Mouse (Mus musculus) midbrain, embryonic 13.5 days (tissue): ENCODE results near the gene Rxrb. TPM values are rescaled to one million over a fixed set of nuclear protein-coding genes. Genes with fewer than 3 reads are reported as not detected.

Experiments used
- ATAC-seq: fragments of 200-750 bp; cut with Nextera tagmentation; 2 replicates; pipeline ENCODE4 v1.8.0; 2017; ENCODE audit warnings: mild to moderate bottlenecking, moderate TSS enrichment, moderate library complexity
- H3K27ac ChIP-seq: fragments of 300-500 bp; sonication (generic); 2 replicates; pipeline ENCODE4 v1.5.1; 2015; ENCODE audit warnings: inconsistent platforms, mild to moderate bottlenecking, moderate library complexity
- H3K27me3 ChIP-seq: fragments of 300-500 bp; sonication (generic); 2 replicates; pipeline ENCODE4 v1.6.1; 2015; ENCODE audit warnings: mild to moderate bottlenecking, inconsistent platforms
- H3K36me3 ChIP-seq: fragments of 300-500 bp; sonication (generic); 2 replicates; pipeline ENCODE4 v1.6.1; 2015; ENCODE audit warnings: mild to moderate bottlenecking, inconsistent platforms
- H3K4me1 ChIP-seq: fragments of 300-500 bp; sonication (generic); replicated peaks from 2 replicates; pipeline ENCODE4 v1.6.1; 2015; ENCODE audit warnings: inconsistent platforms
- H3K4me2 ChIP-seq: fragments of 300-500 bp; sonication (generic); replicated peaks from 2 replicates; pipeline ENCODE4 v1.6.1; 2015; ENCODE audit warnings: moderate library complexity, mild to moderate bottlenecking, inconsistent platforms
- H3K4me3 ChIP-seq: fragments of 300-500 bp; sonication (generic); replicated peaks from 2 replicates; pipeline ENCODE4 v1.5.1; 2015; ENCODE audit warnings: mild to moderate bottlenecking, inconsistent platforms
- H3K9ac ChIP-seq: fragments of 300-500 bp; sonication (generic); replicated peaks from 2 replicates; pipeline ENCODE4 v1.6.1; 2015; ENCODE audit warnings: mild to moderate bottlenecking, inconsistent platforms
- H3K9me3 ChIP-seq: fragments of 300-500 bp; sonication (generic); 2 replicates; pipeline ENCODE4 v1.6.1; 2016; ENCODE audit warnings: mild to moderate bottlenecking, inconsistent platforms
- WGBS: fragments of 180-500 bp; shearing (Covaris S2); methylation state at CpG from one replicate; pipeline ENCODE4 v1.1.7; 2015; 5-methylcytosine and 5-hydroxymethylcytosine counted together
- microRNA counts: library from miRNA; unstranded; fragments of <30 nt; microRNA quantifications from one replicate; lab custom pipeline; 2016
- microRNA-seq: library from miRNA; unstranded; fragments of <30 nt; microRNA quantifications from one replicate; pipeline ENCODE4, GENCODE M21; 2016
- polyA plus RNA-seq: library from polyadenylated mRNA; unstranded; fragments of >200 nt; fragmentation: Nextera tagmentation; extraction: Ambion mirVana; gene quantifications from 2 replicates; pipeline ENCODE4 v1.2.1, GENCODE M21; 2015

Gene Rxrb
- polyA plus RNA-seq, 1 experiment from 2014 or later: 62.7 TPM

- 2% methylated on average over 9 of the region's 9 CpGs for WGBS
- Histone ChIP-seq H3K4me1 (0 out of 2 replicates have a peak, but pooled peaks cover 5% of the 10 kb centered on the region), H3K36me3 (no peaks in the 10 kb centered on the region), H3K27me3 (peaks cover 14% of the 10 kb centered on the region), H3K27ac (no peak overlapping the region), H3K9me3 (no peaks in the 10 kb centered on the region), H3K9ac (no peak overlapping the region), H3K4me3 (no peak overlapping the region), H3K4me2 (no peak overlapping the region)
- no peak for ATAC-seq
Observed at GRCm38 (mm10) chr17:34077549-34077948, 45.9 kb downstream of the Rxrb start.

GRCm38 (mm10) chr17:34078148-34078547 is 46.5 kb downstream of the Rxrb start:
- no peak overlapping the region for H3K27ac ChIP-seq
- no peaks in the 10 kb centered on the region for H3K36me3 ChIP-seq
- no peak overlapping the region for H3K4me2 ChIP-seq
- no peaks in the 10 kb centered on the region for H3K9me3 ChIP-seq
- H3K4me3 ChIP-seq: no peak overlapping the region
- peaks cover 10% of the 10 kb centered on the region for H3K4me1 ChIP-seq
- no peak for ATAC-seq
- peaks cover 14% of the 10 kb centered on the region for H3K27me3 ChIP-seq
- H3K9ac ChIP-seq: no peak overlapping the region
- WGBS: 63% methylated on average over 4 of the region's 4 CpGs

- H3K4me3 ChIP-seq: no peak overlapping the region
Observed at GRCm38 (mm10) chr17:34079002-34079401, 47.4 kb downstream of the Rxrb start.

GRCm38 (mm10) chr17:34079621-34080020 is 48.0 kb downstream of the Rxrb start:
- peak; percentile 89 for ATAC-seq
- peaks cover 14% of the 10 kb centered on the region for H3K27me3 ChIP-seq
- no peaks in the 10 kb centered on the region for H3K9me3 ChIP-seq
- H3K36me3 ChIP-seq: no peaks in the 10 kb centered on the region
- H3K4me3 ChIP-seq: no peak overlapping the region
- H3K4me2 ChIP-seq: no peak overlapping the region
- 10% methylated on average over 5 of the region's 5 CpGs for WGBS
- peaks cover 13% of the 10 kb centered on the region for H3K4me1 ChIP-seq
- no peak overlapping the region for H3K9ac ChIP-seq
- no peak overlapping the region for H3K27ac ChIP-seq

More at GRCm38 (mm10) chr17:34079002-34079401, 47.4 kb downstream of the Rxrb start:
- H3K9ac ChIP-seq: no peak overlapping the region
- H3K4me2 ChIP-seq: no peak overlapping the region
- peaks cover 13% of the 10 kb centered on the region for H3K4me1 ChIP-seq
- no peaks in the 10 kb centered on the region for H3K9me3 ChIP-seq
- WGBS: 93% methylated on average over 11 of the region's 11 CpGs
- H3K27me3 ChIP-seq: peaks cover 14% of the 10 kb centered on the region
- H3K27ac ChIP-seq: no peak overlapping the region
- H3K36me3 ChIP-seq: no peaks in the 10 kb centered on the region
- ATAC-seq: no peak

DNA sequence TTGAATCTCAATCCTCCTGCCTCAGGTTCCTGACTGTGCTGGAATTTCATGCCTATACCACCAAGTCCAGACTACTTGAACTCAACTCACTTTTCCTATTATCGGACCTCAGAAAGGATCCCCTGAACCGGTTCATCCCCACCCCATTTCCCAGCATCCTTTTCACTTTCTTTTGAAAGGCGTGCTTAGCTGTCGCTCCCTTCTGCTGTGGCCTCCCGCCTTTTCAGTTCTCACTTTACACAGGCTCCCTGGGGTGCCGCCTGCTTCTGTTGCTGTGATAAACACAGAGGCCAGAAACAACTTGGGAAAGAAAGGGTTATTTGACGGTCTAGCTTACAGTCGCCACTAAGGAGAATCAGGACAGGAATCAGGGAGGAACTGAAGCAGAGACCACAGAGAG is 51.5 kb downstream of the Rxrb start:
- Histone ChIP-seq H3K9me3 (no peaks in the 10 kb centered on the region), H3K4me2 (no peak overlapping the region), H3K9ac (no peak overlapping the region), H3K4me3 (no peak overlapping the region), H3K4me1 (peaks cover 8% of the 10 kb centered on the region), H3K27ac (no peak overlapping the region), H3K36me3 (no peaks in the 10 kb centered on the region), H3K27me3 (peaks cover 5% of the 10 kb centered on the region; the same call in 1 of the 2 replicates)
- no peak for ATAC-seq
- 3% methylated on average over 8 of the region's 8 CpGs for WGBS

- H3K4me2 ChIP-seq: no peak overlapping the region
- no peaks in the 10 kb centered on the region for H3K9me3 ChIP-seq
- H3K27ac ChIP-seq: no peak overlapping the region
- WGBS: 38% methylated on average over 2 of the region's 2 CpGs
- ATAC-seq: no peak
- H3K9ac ChIP-seq: no peak overlapping the region
- peaks cover 5% of the 10 kb centered on the region; the same call in 1 of the 2 replicates for H3K27me3 ChIP-seq
- peaks cover 8% of the 10 kb centered on the region for H3K4me1 ChIP-seq
- no peak overlapping the region for H3K4me3 ChIP-seq
- no peaks in the 10 kb centered on the region for H3K36me3 ChIP-seq
Observed at GRCm38 (mm10) chr17:34087386-34087785, 55.8 kb downstream of the Rxrb start.

MicroRNA genes within 50 kb of the gene (microRNA counts, 519-probe panel; counts per million panel counts)
- 4,661 counts per million, percentile 84 among the panel's probes with 10 or more counts for microRNA mmu-miR-219 (lab: Ali Mortazavi, UCI)

Small RNA genes within 50 kb of the gene (microRNA-seq; reads per million reads assigned to microRNA genes)
- gene Mir219a-1 (not detected), gene Mir219c (not detected)

Other genes starting within 250 kb of the Rxrb start
- gene Angptl4, start 250.0 kb upstream of the Rxrb start, polyA plus RNA-seq: 14.3 and 17.1 TPM in 2 replicates
- gene Kank3, start 221.3 kb upstream of the Rxrb start, polyA plus RNA-seq: 28.6 and 36.2 TPM in 2 replicates
- gene Rps28, start 207.2 kb upstream of the Rxrb start, polyA plus RNA-seq: 704 and 707 TPM in 2 replicates
- 482 and 516 TPM in 2 replicates for gene Ndufa7, start 207.2 kb upstream of the Rxrb start, polyA plus RNA-seq
- gene Cd320, start 188.7 kb upstream of the Rxrb start, polyA plus RNA-seq: 64.0 and 66.9 TPM in 2 replicates
- not detected in 2 replicates for gene Gm7029, start 158.0 kb upstream of the Rxrb start, polyA plus RNA-seq
- gene Kifc1, start 141.2 kb upstream of the Rxrb start, polyA plus RNA-seq: 2.9 and 3.0 TPM in 2 replicates
- gene Platr17, start 126.7 kb upstream of the Rxrb start, polyA plus RNA-seq: 0.40 and 0.52 TPM in 2 replicates
- gene Daxx, start 122.4 kb upstream of the Rxrb start, polyA plus RNA-seq: 56.5 and 57.2 TPM in 2 replicates
- 18.1 and 19.6 TPM in 2 replicates for gene Tapbp, start 115.9 kb upstream of the Rxrb start, polyA plus RNA-seq
- 20.3 TPM in 2 replicates for gene Zbtb22, start 115.9 kb upstream of the Rxrb start, polyA plus RNA-seq
- 49.8 and 56.9 TPM in 2 replicates for gene Rgl2, start 102.3 kb upstream of the Rxrb start, polyA plus RNA-seq
- 193 and 195 TPM in 2 replicates for gene Pfdn6, start 91.5 kb upstream of the Rxrb start, polyA plus RNA-seq
- 24.4 and 25.7 TPM in 2 replicates for gene Wdr46, start 91.2 kb upstream of the Rxrb start, polyA plus RNA-seq
- gene B3galt4, start 80.3 kb upstream of the Rxrb start, polyA plus RNA-seq: 12.4 and 13.6 TPM in 2 replicates
- gene Vps52, start 76.0 kb upstream of the Rxrb start, polyA plus RNA-seq: 66.4 and 69.8 TPM in 2 replicates
- gene Rps18, start 75.8 kb upstream of the Rxrb start, polyA plus RNA-seq: 918 and 949 TPM in 2 replicates
- 13.5 and 16.0 TPM in 2 replicates for gene H2-K1, start 31.5 kb upstream of the Rxrb start, polyA plus RNA-seq
- 20.1 and 24.3 TPM in 2 replicates for gene Ring1, start 7.1 kb upstream of the Rxrb start, polyA plus RNA-seq
- gene H2-Ke6, start 3.8 kb upstream of the Rxrb start, polyA plus RNA-seq: 80.5 and 91.7 TPM in 2 replicates
- gene Slc39a7, start 130 bp upstream of the Rxrb start, polyA plus RNA-seq: 176 and 180 TPM in 2 replicates
- 2.1 and 2.5 TPM in 2 replicates for gene Col11a2, start 7.6 kb downstream of the Rxrb start, polyA plus RNA-seq
- not detected in 2 replicates for gene H2-Oa, start 60.5 kb downstream of the Rxrb start, polyA plus RNA-seq
- gene H2-DMa, start 87.7 kb downstream of the Rxrb start, polyA plus RNA-seq: 13.1 and 15.3 TPM in 2 replicates
- 128 and 147 TPM in 2 replicates for gene Brd2, start 90.8 kb downstream of the Rxrb start, polyA plus RNA-seq
- gene H2-DMb2, start 111.5 kb downstream of the Rxrb start, polyA plus RNA-seq: 0.14 and 0.32 TPM in 2 replicates
- 0.43 TPM in 1 of 2 replicates, not detected in the other for gene H2-DMb1, start 121.3 kb downstream of the Rxrb start, polyA plus RNA-seq
- 0.46 and 0.57 TPM in 2 replicates for gene Tap1, start 155.7 kb downstream of the Rxrb start, polyA plus RNA-seq
- gene Psmb9, start 156.0 kb downstream of the Rxrb start, polyA plus RNA-seq: 0.73 and 1.5 TPM in 2 replicates
- gene Psmb8, start 165.9 kb downstream of the Rxrb start, polyA plus RNA-seq: 1.5 and 2.4 TPM in 2 replicates
- gene Tap2, start 171.7 kb downstream of the Rxrb start, polyA plus RNA-seq: 0.50 and 0.55 TPM in 2 replicates
- not detected in 2 replicates for gene H2-Ob, start 207.1 kb downstream of the Rxrb start, polyA plus RNA-seq
- gene H2-Ab1, start 225.9 kb downstream of the Rxrb start, polyA plus RNA-seq: 1.7 and 2.1 TPM in 2 replicates